Mouse (Mus musculus) embryonic facial prominence, embryonic 11.5 days (tissue): ENCODE data around the gene Zdhhc20. TPM values are rescaled to one million over a fixed set of nuclear protein-coding genes. Genes with fewer than 3 reads are reported as not detected.

ENCODE experiments used
- microRNA-seq: library from miRNA; unstranded; fragments of <30 nt; microRNA quantifications from one replicate; pipeline ENCODE4, GENCODE M21; 2016; ENCODE audit warnings: borderline number of aligned reads
- polyA plus RNA-seq: library from polyadenylated mRNA; unstranded; fragments of >200 nt; fragmentation: Nextera tagmentation; extraction: Ambion mirVana; gene quantifications from 2 replicates; pipeline ENCODE4 v1.2.1, GENCODE M21; 2014

The Zdhhc20 gene
- polyA plus RNA-seq, 1 experiment from 2014 or later: 56.9 TPM

Small RNA genes lying within 50 kb of the gene (microRNA-seq; reads per million reads assigned to microRNA genes)
- not detected for gene Mir3077

Other genes with a start within 250 kb of the Zdhhc20 start
- gene Xpo4, start 224.8 kb downstream of the Zdhhc20 start, polyA plus RNA-seq: 37.0 and 38.0 TPM in 2 replicates
- not detected in 2 replicates for gene Gm49361, start 144.2 kb downstream of the Zdhhc20 start, polyA plus RNA-seq
- 14.0 and 14.5 TPM in 2 replicates for gene Lats2, start 131.9 kb downstream of the Zdhhc20 start, polyA plus RNA-seq
- gene Sap18, start 92.1 kb downstream of the Zdhhc20 start, polyA plus RNA-seq: 23.3 and 32.7 TPM in 2 replicates
- 49.7 and 53.6 TPM in 2 replicates for gene Ska3, start 64.1 kb downstream of the Zdhhc20 start, polyA plus RNA-seq
- gene Mrpl57, start 64.0 kb downstream of the Zdhhc20 start, polyA plus RNA-seq: 118 and 126 TPM in 2 replicates
- gene Micu2, start 109.0 kb upstream of the Zdhhc20 start, polyA plus RNA-seq: 67.6 and 72.6 TPM in 2 replicates
- 7.5 and 8.5 TPM in 2 replicates for gene Fgf9, start 180.3 kb upstream of the Zdhhc20 start, polyA plus RNA-seq